Mouse (Mus musculus) lung, adult 2 months (tissue): ENCODE data around the gene Aco1.

Source experiments
- CTCF ChIP-seq: fragments of 200-500 bp; IDR thresholded peaks from 2 replicates; pipeline ENCODE4 v1.5.1; 2011; ENCODE audit warnings: mild to moderate bottlenecking, low read length, control low read depth; ENCODE audit not compliant: insufficient read depth
- POLR2A ChIP-seq: fragments of 200-500 bp; IDR thresholded peaks from 2 replicates; pipeline ENCODE4 v1.6.1; 2011; ENCODE audit warnings: low read depth, mild to moderate bottlenecking, control low read depth, low read length, borderline replicate concordance; ENCODE audit errors: extremely low read depth

GRCm38 (mm10) chr4:40136519-40136918 is 6.4 kb upstream of the Aco1 start:
- no peak for TF ChIP-seq CTCF
- TF ChIP-seq POLR2A = no peak
